Mouse (Mus musculus): ENCODE results near the gene Slc16a9.

Gene Slc16a9

DNA sequence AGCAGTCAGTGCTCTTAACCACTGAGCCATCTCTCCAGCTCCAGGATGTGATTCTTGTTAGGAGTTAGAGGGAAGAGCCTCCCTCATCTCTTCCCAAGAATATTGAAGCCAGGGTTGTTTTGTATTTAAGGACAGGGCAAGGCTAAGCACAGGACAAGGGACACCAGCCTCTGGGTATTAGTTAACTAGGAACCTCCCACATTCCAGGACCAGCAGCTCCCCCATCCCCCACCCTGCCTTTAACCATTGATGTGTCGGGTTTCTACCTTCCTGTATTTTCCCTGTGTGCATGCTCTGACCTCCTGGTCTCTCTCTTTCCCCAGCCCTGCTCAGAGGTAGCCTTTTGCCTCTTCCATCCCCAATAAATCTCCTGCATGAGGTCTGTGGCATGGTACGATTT is 56.3 kb downstream of the Slc16a9 start:
- no peak for DNase-seq (ENCODE audit: low read depth, low spot score)

DNA sequence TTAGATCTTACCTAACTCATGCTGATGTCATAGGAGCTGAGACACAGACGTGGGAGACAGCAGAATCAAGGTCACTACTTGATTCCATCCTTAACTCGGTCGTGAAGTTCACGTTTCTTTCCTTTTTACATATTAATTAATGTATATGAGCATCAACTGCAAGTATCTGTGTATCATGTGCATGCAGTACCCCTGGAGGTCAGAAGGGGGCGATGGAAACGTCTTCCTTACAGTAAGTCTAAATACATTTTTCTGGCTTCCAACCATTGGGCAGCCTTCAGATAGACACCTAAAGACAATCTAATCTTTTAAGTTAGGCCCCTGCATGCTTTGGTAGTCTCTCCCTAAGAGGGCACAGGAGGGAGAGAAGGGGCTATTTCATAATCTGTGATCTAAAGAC is 58.3 kb downstream of the Slc16a9 start:
- no peak for DNase-seq (ENCODE audit: low read depth, low spot score)

- DNase-seq (ENCODE audit: low read depth, low spot score): no peak
These were observed 60.8 kb downstream of the Slc16a9 start for GRCm38 (mm10) chr10:70305683-70306082.

- no peak for DNase-seq (ENCODE audit: low read depth, low spot score)
These were observed 64.5 kb downstream of the Slc16a9 start for GRCm38 (mm10) chr10:70309416-70309815.

- DNase-seq (ENCODE audit: low read depth, low spot score): no peak
These were observed 65.7 kb downstream of the Slc16a9 start for GRCm38 (mm10) chr10:70310646-70311045.

GRCm38 (mm10) chr10:70315895-70316294 is 71.0 kb downstream of the Slc16a9 start:
- no peak for DNase-seq (ENCODE audit: low read depth, low spot score)

DNA sequence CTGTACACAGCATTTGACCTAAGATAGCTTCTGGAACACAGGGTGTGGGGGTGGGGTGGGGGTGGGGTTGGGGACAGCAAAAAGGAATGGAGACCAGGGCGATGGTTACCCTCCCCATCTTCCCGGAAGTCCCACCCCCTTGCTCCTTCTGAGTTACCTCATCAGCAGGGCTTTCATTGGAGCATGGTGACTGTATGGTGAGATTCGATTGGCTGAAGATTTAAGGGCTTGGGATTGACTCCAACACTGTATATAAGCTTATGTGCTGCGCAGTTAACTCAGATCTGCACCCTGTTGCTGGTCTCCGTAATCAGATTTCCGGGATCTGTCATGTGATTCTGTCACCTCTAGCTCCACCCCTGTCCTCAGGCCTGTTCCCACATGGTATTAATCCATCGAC is 72.0 kb downstream of the Slc16a9 start:
- no peak for DNase-seq (ENCODE audit: low read depth, low spot score)

DNA sequence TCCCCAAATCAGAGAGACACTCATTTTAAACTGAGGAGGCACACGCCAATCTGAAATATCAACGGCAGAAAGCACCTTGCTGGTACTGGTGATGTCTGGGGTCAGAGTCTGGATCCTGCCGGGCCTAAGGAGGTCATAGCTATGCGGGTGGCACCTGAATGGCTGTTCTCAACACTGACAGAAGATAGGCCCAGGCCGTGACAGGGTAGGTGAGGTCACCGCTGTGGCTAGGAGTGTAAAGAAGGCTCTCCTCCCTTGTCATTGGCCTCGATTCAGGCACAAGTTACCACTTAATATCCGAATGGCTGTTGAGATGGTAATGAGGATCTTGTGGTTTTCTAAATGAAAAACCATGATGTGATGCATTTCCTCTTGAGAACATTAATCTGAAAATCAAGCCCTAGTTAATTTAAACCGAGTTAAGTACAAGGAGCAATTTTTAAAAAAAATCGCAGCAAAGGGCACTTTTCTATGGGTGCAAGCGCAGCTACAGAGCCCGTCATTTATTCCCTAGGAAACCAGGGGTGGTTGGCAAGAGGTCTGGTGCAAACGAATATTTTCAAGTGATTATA is 72.6 kb downstream of the Slc16a9 start:
- DNase-seq (ENCODE audit: low read depth, low spot score): no peak

- DNase-seq (ENCODE audit: low read depth, low spot score): peak; percentile 64
These were observed 73.7 kb downstream of the Slc16a9 start for GRCm38 (mm10) chr10:70318630-70319029.

DNA sequence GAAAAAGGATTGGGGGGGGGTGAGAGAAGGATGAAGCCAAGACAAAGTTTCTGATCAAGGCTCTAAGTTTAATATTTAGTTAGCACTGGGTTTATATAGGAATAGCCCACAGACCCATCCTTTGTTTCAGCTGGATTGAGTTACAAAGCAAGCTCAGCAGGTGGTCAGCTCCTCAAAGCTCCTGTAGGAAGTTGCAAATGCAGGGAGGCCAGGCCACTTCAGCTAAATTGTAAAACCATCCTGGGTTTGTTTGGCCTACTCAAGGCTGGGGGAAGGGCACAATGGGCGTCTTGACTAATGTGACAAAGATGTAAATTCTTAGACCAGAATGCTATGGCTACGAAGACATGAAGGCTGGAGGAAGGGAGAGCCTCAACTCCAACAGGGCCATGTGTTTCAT is 80.6 kb downstream of the Slc16a9 start:
- no peak for DNase-seq (ENCODE audit: low read depth, low spot score)

GRCm38 (mm10) chr10:70327331-70327730 is 82.4 kb downstream of the Slc16a9 start:
- no peak for DNase-seq (ENCODE audit: low read depth, low spot score)

DNA sequence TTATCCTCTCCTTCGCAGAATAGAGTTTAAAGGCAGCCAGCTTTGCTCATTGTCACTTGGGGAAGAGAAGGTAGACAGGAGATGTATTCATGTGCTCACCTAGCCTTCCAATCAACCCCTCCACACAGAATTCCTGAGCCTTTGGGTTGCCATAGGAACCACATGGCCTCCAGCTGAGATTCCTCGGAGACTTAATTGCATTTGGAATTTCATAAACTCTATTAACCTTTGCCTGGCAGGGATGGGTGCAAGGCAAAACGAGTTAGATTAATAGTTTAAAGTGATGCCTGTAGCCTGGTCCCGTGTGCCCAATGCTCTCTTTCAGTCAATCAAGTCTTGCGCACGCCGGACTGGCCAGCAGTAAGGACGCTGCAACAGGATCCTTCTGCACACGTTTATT is 83.2 kb downstream of the Slc16a9 start:
- no peak for DNase-seq (ENCODE audit: low read depth, low spot score)
